Mouse (Mus musculus): ENCODE results near the gene Mrgpra4. TPM values are rescaled to one million over a fixed set of nuclear protein-coding genes. Genes with fewer than 3 reads are reported as not detected.
A peak's percentile ranks its signal among the peaks of the same experiment; 100 is the strongest.

Mrgpra4 gene
- not detected in 2 replicates for polyA plus RNA-seq (2014; fragmentation: Nextera tagmentation; extraction: Ambion mirVana)

DNA sequence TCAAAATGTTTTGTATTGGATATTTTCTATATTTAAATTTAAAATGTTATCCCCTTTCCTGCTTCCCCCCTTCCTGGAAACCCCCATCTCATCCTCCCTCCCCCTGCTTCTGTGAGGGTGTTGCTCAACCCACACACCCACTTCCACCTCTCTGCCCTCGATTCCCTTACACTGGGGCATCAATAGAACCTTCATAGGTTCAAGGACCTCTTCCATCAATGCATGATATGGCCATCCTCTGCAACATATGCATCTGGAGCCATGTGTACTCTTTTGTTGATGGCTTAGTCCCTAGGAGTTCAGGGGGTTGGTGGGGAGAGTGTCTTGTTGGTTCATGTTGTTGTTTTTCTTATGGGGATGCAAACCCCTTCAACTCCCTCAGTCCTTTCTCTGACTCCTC lies at the start of gene Mrgpra4:
TSS of gene Mrgpra4 (minus strand) at position 101 of the 400 bp plus-strand sequence.
- Histone ChIP-seq H3K4me3 (replicated peaks; ENCODE audit: low read depth, low read length) (no peak within 1 kb of the TSS), H3K36me3 (ENCODE audit: control insufficient read depth, insufficient read depth, low read length) (no peaks in the 10 kb centered on the region), H3K27me3 (ENCODE audit: control insufficient read depth, insufficient read depth, low read length) (no peaks in the 10 kb centered on the region), H3K4me1 (ENCODE audit: control insufficient read depth, insufficient read depth, low read length) (no peaks in the 10 kb centered on the region), H3K9me3 (ENCODE audit: control insufficient read depth, low read length) (no peaks in the 10 kb centered on the region), H3K4me2 (ENCODE audit: low read length) (no peak within 1 kb of the TSS), H3K27ac (replicated peaks; ENCODE audit: low read depth, low read length) (no peak within 1 kb of the TSS), H3K9ac (replicated peaks; ENCODE audit: low read length) (no peak within 1 kb of the TSS)
- ATAC-seq (ENCODE audit: low FRiP score, low TSS enrichment): no peak
- WGBS: 61% methylated on average over 1 of the region's 1 CpGs
- no peak for DNase-seq

DNA sequence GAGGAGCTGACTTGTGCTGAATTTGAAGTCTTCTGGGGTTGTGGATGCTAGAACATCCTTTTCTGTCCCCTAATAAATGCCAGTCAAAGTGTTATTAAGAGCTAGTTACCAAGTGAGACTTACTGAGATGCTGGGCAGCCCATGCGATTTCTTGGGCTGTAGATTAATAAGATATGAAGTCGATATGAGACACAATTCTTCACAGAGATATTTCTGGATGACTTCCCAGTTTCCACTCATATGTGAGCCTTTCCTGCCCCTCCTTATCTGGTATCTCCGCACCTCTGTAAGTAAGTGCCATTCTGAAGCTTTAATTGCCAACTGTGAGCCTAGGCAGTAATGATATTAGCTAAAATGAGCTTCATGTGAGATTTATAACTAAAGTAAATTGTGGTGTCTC lies 45.6 kb upstream of the Mrgpra4 start, which contains the start of gene Mrgprx1:
TSS of gene Mrgprx1 (minus strand) at position 101 of the 400 bp plus-strand sequence.
- DNase-seq: no peak

DNA sequence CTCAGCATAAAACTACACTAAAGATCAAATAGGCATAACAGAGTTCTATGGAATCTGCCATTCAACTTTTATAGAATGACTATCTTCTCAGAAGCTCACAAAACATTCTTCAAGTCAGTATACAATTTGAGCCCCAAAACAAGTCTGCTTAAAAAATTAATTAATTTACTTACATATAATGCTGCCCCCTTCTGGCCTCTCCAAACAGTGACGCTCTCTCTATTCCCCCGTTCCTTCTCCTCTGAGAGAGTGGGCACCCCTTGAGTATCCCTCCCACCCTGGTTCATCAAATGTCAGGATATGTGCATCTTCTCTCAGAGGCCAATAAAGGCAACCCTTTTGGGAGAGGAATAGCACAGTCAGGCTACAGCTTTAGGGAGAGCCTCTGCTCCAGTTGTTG lies 36.0 kb upstream of the Mrgpra4 start:
- no peak overlapping the region for H3K27ac ChIP-seq (replicated peaks; ENCODE audit: low read depth, low read length)
- DNase-seq (no peak), ATAC-seq (ENCODE audit: low FRiP score, low TSS enrichment) (no peak)
- H3K9me3 ChIP-seq (ENCODE audit: control insufficient read depth, low read length): no peaks in the 10 kb centered on the region
- H3K36me3 ChIP-seq (ENCODE audit: control insufficient read depth, insufficient read depth, low read length): no peaks in the 10 kb centered on the region
- H3K4me3 ChIP-seq (replicated peaks; ENCODE audit: low read depth, low read length): no peak overlapping the region
- no peak overlapping the region for H3K4me2 ChIP-seq (ENCODE audit: low read length)
- H3K27me3 ChIP-seq (ENCODE audit: control insufficient read depth, insufficient read depth, low read length): no peaks in the 10 kb centered on the region
- no peaks in the 10 kb centered on the region for H3K4me1 ChIP-seq (ENCODE audit: control insufficient read depth, insufficient read depth, low read length)
- H3K9ac ChIP-seq (replicated peaks; ENCODE audit: low read length): no peak overlapping the region
- whole genome bisulfite sequencing: 54% methylated on average over 2 of the region's 2 CpGs

More for the DNA sequence above, 45.6 kb upstream of the Mrgpra4 start, which contains the start of gene Mrgprx1:
- H3K4me1 ChIP-seq (ENCODE audit: control insufficient read depth, insufficient read depth, low read length): no peaks in the 10 kb centered on the region
- no peak within 1 kb of the TSS for H3K27ac ChIP-seq (replicated peaks; ENCODE audit: low read depth, low read length)
- no peak within 1 kb of the TSS for H3K4me2 ChIP-seq (ENCODE audit: low read length)
- H3K36me3 ChIP-seq (ENCODE audit: control insufficient read depth, insufficient read depth, low read length): no peaks in the 10 kb centered on the region
- H3K9ac ChIP-seq (replicated peaks; ENCODE audit: low read length): no peak within 1 kb of the TSS
- H3K27me3 ChIP-seq (ENCODE audit: control insufficient read depth, insufficient read depth, low read length): no peaks in the 10 kb centered on the region
- WGBS: 91% methylated on average over 3 of the region's 3 CpGs
- ATAC-seq (ENCODE audit: low FRiP score, low TSS enrichment): no peak
- H3K4me3 ChIP-seq (replicated peaks; ENCODE audit: low read depth, low read length): no peak within 1 kb of the TSS
- no peaks in the 10 kb centered on the region for H3K9me3 ChIP-seq (ENCODE audit: control insufficient read depth, low read length)

DNA sequence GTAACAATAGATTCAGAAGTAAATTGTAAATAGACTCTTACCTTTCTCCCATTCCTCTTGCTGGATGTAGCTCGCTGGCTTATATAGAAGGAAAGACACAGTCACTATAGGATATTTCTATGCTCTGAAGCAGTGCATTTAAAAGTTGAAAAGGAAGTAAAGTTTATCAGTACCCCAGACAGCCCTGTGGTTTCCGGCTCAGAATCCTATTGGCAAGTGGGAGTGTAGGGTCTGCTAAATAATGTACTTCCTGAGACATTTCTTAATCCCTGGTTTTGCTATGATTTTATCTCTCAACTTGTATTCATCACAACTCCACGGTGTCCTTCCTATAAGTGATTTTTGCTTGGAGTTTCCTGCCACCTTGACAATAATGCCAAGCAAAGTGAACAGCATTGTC lies 13.8 kb upstream of the Mrgpra4 start:
- WGBS: 78% methylated on average over 3 of the region's 3 CpGs
- no peaks in the 10 kb centered on the region for H3K27me3 ChIP-seq (ENCODE audit: control insufficient read depth, insufficient read depth, low read length)
- no peak for ATAC-seq (ENCODE audit: low FRiP score, low TSS enrichment)
- no peaks in the 10 kb centered on the region for H3K4me1 ChIP-seq (ENCODE audit: control insufficient read depth, insufficient read depth, low read length)
- no peaks in the 10 kb centered on the region for H3K9me3 ChIP-seq (ENCODE audit: control insufficient read depth, low read length)
- no peak overlapping the region for H3K27ac ChIP-seq (replicated peaks; ENCODE audit: low read depth, low read length)
- no peaks in the 10 kb centered on the region for H3K36me3 ChIP-seq (ENCODE audit: control insufficient read depth, insufficient read depth, low read length)
- DNase-seq: no peak
- no peak overlapping the region for H3K9ac ChIP-seq (replicated peaks; ENCODE audit: low read length)
- no peak overlapping the region for H3K4me2 ChIP-seq (ENCODE audit: low read length)
- no peak overlapping the region for H3K4me3 ChIP-seq (replicated peaks; ENCODE audit: low read depth, low read length)

DNA sequence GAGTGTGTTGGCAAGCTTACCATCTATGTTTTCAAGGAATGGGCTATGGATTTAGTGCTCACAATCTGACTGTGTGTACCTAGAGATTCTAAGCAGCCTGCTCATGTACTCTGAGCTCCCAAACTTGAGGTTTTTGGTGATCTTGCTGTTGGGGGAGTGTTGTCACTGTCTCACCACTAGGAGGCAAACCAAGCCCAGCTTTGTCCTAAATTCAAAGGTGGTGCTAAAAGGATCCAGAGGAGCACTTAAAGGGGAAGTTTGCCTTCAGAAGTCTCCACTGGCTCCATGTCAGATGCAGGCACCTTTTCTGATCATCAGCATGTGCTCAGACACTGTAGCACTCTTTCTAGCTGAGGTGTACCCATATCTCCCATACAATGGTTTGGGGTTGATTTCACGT lies 4.9 kb upstream of the Mrgpra4 start:
- H3K4me3 ChIP-seq (replicated peaks; ENCODE audit: low read depth, low read length): no peak overlapping the region
- peak; percentile 12 for DNase-seq
- no peaks in the 10 kb centered on the region for H3K36me3 ChIP-seq (ENCODE audit: control insufficient read depth, insufficient read depth, low read length)
- no peaks in the 10 kb centered on the region for H3K27me3 ChIP-seq (ENCODE audit: control insufficient read depth, insufficient read depth, low read length)
- H3K9ac ChIP-seq (replicated peaks; ENCODE audit: low read length): no peak overlapping the region
- no peak overlapping the region for H3K27ac ChIP-seq (replicated peaks; ENCODE audit: low read depth, low read length)
- no peaks in the 10 kb centered on the region for H3K9me3 ChIP-seq (ENCODE audit: control insufficient read depth, low read length)
- H3K4me2 ChIP-seq (ENCODE audit: low read length): no peak overlapping the region
- WGBS: 52% methylated on average over 1 of the region's 1 CpGs
- H3K4me1 ChIP-seq (ENCODE audit: control insufficient read depth, insufficient read depth, low read length): no peaks in the 10 kb centered on the region
- no peak for ATAC-seq (ENCODE audit: low FRiP score, low TSS enrichment)

Other genes with a start within 250 kb of the Mrgpra4 start
- not detected in 2 replicates for gene Mrgprx1, start 45.5 kb upstream of the Mrgpra4 start, polyA plus RNA-seq (2014; fragmentation: Nextera tagmentation; extraction: Ambion mirVana)
- not detected in 2 replicates for gene Mrgprb5, start 186.9 kb upstream of the Mrgpra4 start, polyA plus RNA-seq (2014; fragmentation: Nextera tagmentation; extraction: Ambion mirVana)
- gene Mrgprb4, start 217.2 kb upstream of the Mrgpra4 start, polyA plus RNA-seq (2014; fragmentation: Nextera tagmentation; extraction: Ambion mirVana): not detected in 2 replicates